In genomic region chrX:134333280-134333679, GRCm38 (mm10) we compare ENCODE assay signal across 10 mouse cellular contexts. TPM values are rescaled to one million over a fixed set of nuclear protein-coding genes. Genes with fewer than 3 reads are reported as not detected.
DNase-seq lines count a peak whose midpoint lies in the region; ATAC-seq and TF ChIP-seq lines count a peak whose summit lies in the region.
"Had no signal": no experiment of that assay in that cellular context is flagged by ENCODE, and none has a peak within 500 bp of the region (broad histone marks: within the 10 kb centered on the region; RNA-seq: fewer than 3 reads in every experiment).

No protein-coding gene starts in this region.

- no peak for DNase-seq in cerebellum, adult 2 months
- no peak for DNase-seq in cerebellum, adult 11-12 months
- DNase-seq in left cerebral cortex, adult 2 months (ENCODE audit: extremely low spot score in 1 of 2, low spot score in 2 of 2) = peak in 1 of 2 experiments; percentile 8
- no peak for DNase-seq in left cerebral cortex, adult 11 months (ENCODE audit: low spot score)
- peak; percentile 57 for DNase-seq in R1 (ENCODE audit: low read depth, low spot score)
- DNase-seq in liver, postnatal 0 days = peak; percentile 36
- DNase-seq in urinary bladder, postnatal 25 days (ENCODE audit: low spot score) = no peak

- no peak overlapping the region for H3K9ac ChIP-seq in liver, postnatal 0 days (replicated peaks)
- no peak overlapping the region for H3K9ac ChIP-seq in hindbrain, embryonic 12.5 days
- H3K9ac ChIP-seq: neural tube, embryonic 13.5 days had no signal

- 0 out of 2 replicates have a peak, but pooled peaks have one; percentile 4 for TF ChIP-seq CTCF in cerebellum, adult 2 months (IDR thresholded peaks at IDR 0.05; ENCODE audit: borderline replicate concordance, insufficient read depth, low read depth, low read length)
- peak; percentile 50 for TF ChIP-seq CTCF in left cerebral cortex, adult 2 months (IDR thresholded peaks at IDR 0.05)
- TF ChIP-seq CTCF in liver, postnatal 0 days (IDR thresholded peaks at IDR 0.05; ENCODE audit: low read depth) = peak; percentile 56

- H3K9me3 ChIP-seq in liver, postnatal 0 days (ENCODE audit: low read length) = no peaks in the 10 kb centered on the region
- no peaks in the 10 kb centered on the region for H3K9me3 ChIP-seq in hindbrain, embryonic 12.5 days (replicated peaks)
- H3K9me3 ChIP-seq: G1E; neural tube, embryonic 13.5 days had no signal

- WGBS in cerebellum, adult 2 months = 96% methylated on average over 2 of the region's 2 CpGs
- WGBS in liver, postnatal 0 days (ENCODE audit: insufficient replicate concordance) = 94% methylated on average over 2 of the region's 2 CpGs
- WGBS in hindbrain, embryonic 12.5 days = 89% methylated on average over 2 of the region's 2 CpGs

- no peak overlapping the region for H3K4me2 ChIP-seq in liver, postnatal 0 days (ENCODE audit: low read depth, low read length)
- H3K4me2 ChIP-seq in hindbrain, embryonic 12.5 days (replicated peaks) = no peak overlapping the region
- H3K4me2 ChIP-seq: neural tube, embryonic 13.5 days had no signal

- intact Hi-C loops in left cerebral cortex, adult 2 months (cut with DNase I) = no loop called here

- no peak for TF ChIP-seq EP300 in liver, postnatal 0 days (IDR thresholded peaks at IDR 0.05; ENCODE audit: low read depth)

- H3K4me3 ChIP-seq in cerebellum, adult 2 months (replicated peaks; ENCODE audit: insufficient read depth, low read depth, low read length) = no peak overlapping the region
- no peak overlapping the region for H3K4me3 ChIP-seq in left cerebral cortex, adult 2 months
- H3K4me3 ChIP-seq in liver, postnatal 0 days (ENCODE audit: low read depth, low read length) = no peak overlapping the region
- no peak overlapping the region for H3K4me3 ChIP-seq in hindbrain, embryonic 12.5 days
- H3K4me3 ChIP-seq: neural tube, embryonic 13.5 days had no signal

- TF ChIP-seq POLR2A in cerebellum, adult 2 months (IDR thresholded peaks at IDR 0.05; ENCODE audit: borderline replicate concordance, insufficient read depth, low read length) = no peak

- H3K27me3 ChIP-seq in cerebellum, adult 2 months (ENCODE audit: control insufficient read depth, insufficient read depth, low read length) = no peaks in the 10 kb centered on the region
- no peaks in the 10 kb centered on the region for H3K27me3 ChIP-seq in liver, postnatal 0 days (ENCODE audit: insufficient read depth, low read length)
- no peaks in the 10 kb centered on the region for H3K27me3 ChIP-seq in hindbrain, embryonic 12.5 days
- H3K27me3 ChIP-seq: neural tube, embryonic 13.5 days had no signal

- ATAC-seq in liver, postnatal 0 days = no peak
- ATAC-seq in hindbrain, embryonic 12.5 days (ENCODE audit: low FRiP score) = no peak

- H3K36me3 ChIP-seq in liver, postnatal 0 days (replicated peaks; ENCODE audit: insufficient read depth, low read length) = 0 out of 2 replicates have a peak, but pooled peaks cover 3% of the 10 kb centered on the region
- H3K36me3 ChIP-seq in hindbrain, embryonic 12.5 days = no peaks in the 10 kb centered on the region
- H3K36me3 ChIP-seq: neural tube, embryonic 13.5 days had no signal

- H3K4me1 ChIP-seq in cerebellum, adult 2 months (ENCODE audit: control insufficient read depth, insufficient read depth, low read length) = no peaks in the 10 kb centered on the region
- H3K4me1 ChIP-seq in liver, postnatal 0 days (ENCODE audit: insufficient read depth) = no peaks in the 10 kb centered on the region
- no peaks in the 10 kb centered on the region for H3K4me1 ChIP-seq in hindbrain, embryonic 12.5 days
- H3K4me1 ChIP-seq: neural tube, embryonic 13.5 days had no signal

- H3K27ac ChIP-seq in cerebellum, adult 2 months (ENCODE audit: insufficient read depth, low read length) = no peak overlapping the region
- no peak overlapping the region for H3K27ac ChIP-seq in left cerebral cortex, adult 2 months
- H3K27ac ChIP-seq in liver, postnatal 0 days (ENCODE audit: low read depth) = no peak overlapping the region
- H3K27ac ChIP-seq in hindbrain, embryonic 12.5 days = no peak overlapping the region
- H3K27ac ChIP-seq: neural tube, embryonic 13.5 days had no signal

RNA-seq across cellular contexts. Expression of gene Cenpi, which starts 25.4 kb away (rescaled TPM):
- polyA plus RNA-seq in cerebellum, adult 2 months (2012; rRNA removed) = 0.38 and 0.47 TPM in 2 replicates
- 1 to 10 TPM in 1 of 2 experiments, under 1 TPM in 1; 0.26 to 1.0 TPM for total RNA-seq in left cerebral cortex, adult 2 months (2021)
- polyA plus RNA-seq in liver, postnatal 0 days (2015; fragmentation: Nextera tagmentation; extraction: Ambion mirVana) = 8.6 and 10.7 TPM in 2 replicates
- polyA plus RNA-seq in hindbrain, embryonic 12.5 days (2016; fragmentation: Nextera tagmentation; extraction: Ambion mirVana) = 12.7 and 17.7 TPM in 2 replicates

RNA-seq across cellular contexts. Expression of gene Tmem35a, which starts 38.3 kb away (rescaled TPM):
- 58.5 and 64.8 TPM in 2 replicates for polyA plus RNA-seq in cerebellum, adult 2 months (2012; rRNA removed)
- total RNA-seq in left cerebral cortex, adult 2 months (2021) = 10 to 100 TPM; 58.2 to 65.8 TPM
- 1.2 and 1.3 TPM in 2 replicates for polyA plus RNA-seq in liver, postnatal 0 days (2015; fragmentation: Nextera tagmentation; extraction: Ambion mirVana)
- 47.4 and 49.9 TPM in 2 replicates for polyA plus RNA-seq in hindbrain, embryonic 12.5 days (2016; fragmentation: Nextera tagmentation; extraction: Ambion mirVana)
- total RNA-seq: G1E had no signal
- polyA plus RNA-seq: G1E had no signal

RNA-seq across cellular contexts. Expression of gene Trmt2b, which starts 56.5 kb away (rescaled TPM):
- polyA plus RNA-seq in cerebellum, adult 2 months (2012; rRNA removed) = 20.3 and 20.8 TPM in 2 replicates
- total RNA-seq in left cerebral cortex, adult 2 months (2021) = 10 to 100 TPM in 1 of 2 experiments, 1 to 10 TPM in 1; 7.4 to 10.9 TPM
- polyA plus RNA-seq in liver, postnatal 0 days (2015; fragmentation: Nextera tagmentation; extraction: Ambion mirVana) = 8.9 and 9.0 TPM in 2 replicates
- polyA plus RNA-seq in hindbrain, embryonic 12.5 days (2016; fragmentation: Nextera tagmentation; extraction: Ambion mirVana) = 7.7 and 8.8 TPM in 2 replicates

Comparison
In these comparisons a context has a peak if more than half of its experiments do, and no peak if none do; other contexts are left out.
1. DNase-seq: peak in R1 (single experiment) and liver, postnatal 0 days (single experiment); none in cerebellum, adult 2 months (0 of 2), cerebellum, adult 11-12 months (single experiment), left cerebral cortex, adult 11 months (single experiment) and urinary bladder, postnatal 25 days (single experiment).
2. CTCF ChIP-seq: peak in every context shown above with its lines; median percentile 56 in liver, postnatal 0 days; 50 in left cerebral cortex, adult 2 months; 4 in cerebellum, adult 2 months.
3. RNA of gene Tmem35a, which starts 38.3 kb away (polyA plus RNA-seq): 58.5 to 64.8 TPM in cerebellum, adult 2 months and 47.4 to 49.9 TPM in hindbrain, embryonic 12.5 days; 1.2 to 1.3 TPM in liver, postnatal 0 days; every median in the first group is over 10 times any median in the second.